Mouse (Mus musculus) layer of hippocampus, adult 18-20 months (tissue): ENCODE results near the gene Cdh20. TPM values are rescaled to one million over a fixed set of nuclear protein-coding genes. Genes with fewer than 3 reads are reported as not detected.
"Not testable (repeated sequence)": the region's sequence is repeated elsewhere in the genome, so short reads cannot be mapped to it uniquely, and the experiment has no call there.

Experiments
- DNase-seq, 2 experiments: peaks; one replicate each; pipeline ENCODE4 v3.0.0; 2022; ENCODE audit warnings: low spot score in 2 of 2
- total RNA-seq, 2 experiments: library from RNA; stranded (reverse); gene quantifications; 2 replicates each; pipeline ENCODE4 v1.2.3; 2021

The Cdh20 gene
- total RNA-seq, 2 experiments from 2014 or later: 13.0 to 13.7 TPM

- DNase-seq: peak in 1 of 2 experiments; percentile 5
These were observed 144.1 kb downstream of the Cdh20 start for GRCm38 (mm10) chr1:104912407-104912806.

DNA sequence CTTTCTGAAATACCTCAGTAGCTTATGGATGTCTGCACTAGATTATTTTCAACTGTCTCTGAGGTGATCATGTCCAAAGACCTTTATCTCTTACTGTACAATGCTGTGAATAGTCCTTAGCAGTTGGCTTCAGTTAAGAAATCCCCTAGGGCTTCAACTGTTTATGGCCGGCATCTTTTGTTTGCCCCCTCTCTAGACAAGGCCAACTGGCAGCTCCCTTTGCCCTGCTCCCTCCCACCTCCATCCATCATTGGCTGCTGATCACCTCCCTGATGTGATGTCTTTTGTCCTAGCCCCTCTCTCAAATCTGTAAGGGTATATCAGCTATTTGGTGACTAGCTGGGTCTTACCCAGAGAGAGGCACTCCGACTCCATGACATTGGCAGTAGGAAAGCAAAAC, 148.2 kb downstream of the Cdh20 start:
- DNase-seq: no peak

GRCm38 (mm10) chr1:104917307-104917836, 149.0 kb downstream of the Cdh20 start:
- DNase-seq: no peak

DNA sequence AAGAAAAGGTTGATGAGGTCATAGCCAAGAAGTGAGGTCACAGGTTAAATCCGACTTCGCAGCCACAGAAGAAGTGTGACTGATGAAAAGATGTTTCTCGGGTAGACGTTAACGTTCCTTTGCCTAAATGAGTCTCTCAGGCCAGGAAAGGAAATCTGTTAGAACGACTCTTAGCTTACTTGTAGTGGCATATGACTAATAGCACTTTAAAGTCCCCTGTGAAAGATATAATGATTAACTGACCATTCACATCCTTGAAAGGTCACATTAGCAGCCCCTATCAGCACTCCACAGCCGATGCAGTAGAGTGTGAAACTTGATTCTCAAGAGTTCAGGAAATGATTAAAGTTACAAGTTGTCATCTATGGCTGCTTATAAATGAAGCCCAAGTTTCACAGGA, 164.7 kb downstream of the Cdh20 start:
- DNase-seq: no peak

DNA sequence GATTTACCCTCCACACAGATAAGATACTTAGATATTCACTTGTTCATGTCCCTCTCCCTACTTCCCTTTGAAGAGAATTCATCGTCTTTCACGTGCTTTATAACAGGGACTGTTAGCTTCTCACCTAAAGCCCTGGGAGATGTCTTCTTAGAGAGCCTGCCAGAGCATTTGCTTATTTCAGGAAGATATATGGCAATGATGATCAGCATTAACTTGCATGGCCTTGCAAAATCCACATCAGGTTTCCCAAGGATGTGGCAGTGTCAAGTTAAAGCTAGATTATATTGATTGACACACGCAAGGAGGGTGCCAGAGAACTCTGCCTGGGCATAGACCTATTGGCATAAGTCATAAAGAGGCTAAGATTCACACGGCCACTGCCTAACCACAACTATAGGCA, 168.6 kb downstream of the Cdh20 start:
- no peak for DNase-seq

DNA sequence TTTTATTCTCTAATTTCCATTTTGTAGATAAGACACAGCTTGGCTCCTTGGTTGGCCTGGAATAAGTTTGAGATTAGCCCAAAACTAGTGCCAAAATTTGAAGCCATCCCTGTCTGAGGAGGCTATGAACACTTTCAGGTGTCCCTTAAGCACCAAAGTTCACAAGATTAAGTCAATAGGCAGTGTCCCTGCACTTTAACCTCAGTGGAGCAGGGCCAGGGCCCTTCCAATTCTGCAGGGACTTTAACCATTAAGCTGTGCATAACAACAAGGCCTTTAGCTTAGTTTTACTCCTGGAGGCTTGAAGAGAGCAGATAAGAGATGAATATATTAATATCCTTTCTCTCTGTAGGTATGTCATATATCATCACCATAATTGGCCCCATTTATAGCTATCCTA, 170.8 kb downstream of the Cdh20 start:
- no peak for DNase-seq

GRCm38 (mm10) chr1:104944470-104945109, 176.3 kb downstream of the Cdh20 start:
- peak; percentile 25 to 73 for DNase-seq

DNA sequence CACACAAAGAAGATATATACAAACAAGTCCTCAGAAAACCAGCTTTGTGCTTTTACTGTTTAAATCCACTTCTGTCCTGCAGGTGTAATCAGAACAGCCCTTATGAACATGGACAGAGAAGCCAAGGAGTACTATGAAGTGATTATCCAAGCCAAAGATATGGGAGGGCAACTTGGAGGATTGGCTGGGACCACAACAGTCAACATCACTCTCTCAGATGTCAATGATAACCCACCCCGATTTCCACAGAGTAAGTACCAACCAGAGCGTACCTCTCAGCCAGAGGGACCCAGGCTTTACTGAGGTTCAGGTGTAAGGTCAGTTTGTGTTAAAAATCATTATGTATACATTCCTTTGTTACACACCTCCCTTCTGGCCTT, 176.8 kb downstream of the Cdh20 start:
- DNase-seq: no peak

DNA sequence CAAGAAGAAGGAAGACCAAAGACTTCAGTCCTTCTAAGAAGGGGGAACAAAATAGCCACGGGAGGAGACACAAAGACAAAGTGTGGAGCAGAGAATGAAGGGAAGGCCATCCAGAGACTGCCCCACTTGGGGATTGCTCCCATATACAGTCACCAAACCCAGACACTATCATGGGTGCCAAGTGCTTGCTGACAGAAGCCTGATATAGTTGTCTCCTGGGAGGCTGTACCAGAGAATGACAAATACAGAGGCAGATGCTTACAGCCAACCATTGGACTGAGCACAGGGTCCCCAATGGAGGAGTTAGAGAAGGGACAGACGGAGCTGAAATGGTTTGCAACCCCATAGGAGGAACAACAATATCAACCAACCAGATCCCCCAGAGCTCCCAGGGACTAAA, 181.3 kb downstream of the Cdh20 start:
- not testable (repeated sequence) for DNase-seq

GRCm38 (mm10) chr1:104957046-104957445, 188.7 kb downstream of the Cdh20 start:
- peak in 1 of 2 experiments; percentile 64 for DNase-seq

- DNase-seq: no peak
These were observed 193.3 kb downstream of the Cdh20 start for GRCm38 (mm10) chr1:104961670-104962069.

- DNase-seq: no peak
These were observed 193.9 kb downstream of the Cdh20 start for GRCm38 (mm10) chr1:104962257-104962656.

GRCm38 (mm10) chr1:104979068-104979467, 210.7 kb downstream of the Cdh20 start:
- peak in 1 of 2 experiments; percentile 64 for DNase-seq

DNA sequence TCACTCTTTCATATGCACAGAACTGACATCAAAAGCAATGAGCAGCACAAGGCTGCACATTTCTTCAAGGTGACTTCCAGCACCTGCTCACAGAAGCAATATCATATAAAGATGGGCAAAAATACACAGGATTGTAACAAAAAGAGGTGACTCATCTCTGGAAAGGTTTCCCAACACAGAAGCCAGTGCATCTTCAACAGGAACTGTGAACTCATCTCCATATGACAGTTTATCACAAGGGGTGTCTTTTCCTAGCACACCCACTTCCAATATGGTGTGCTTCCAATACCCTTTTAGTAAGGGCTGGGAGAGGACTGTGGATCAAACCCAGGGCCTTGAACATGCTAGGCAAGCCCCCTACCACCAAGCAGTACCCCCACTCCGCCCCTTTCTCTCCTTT, 211.9 kb downstream of the Cdh20 start:
- DNase-seq: no peak

GRCm38 (mm10) chr1:104986222-104986973, 218.1 kb downstream of the Cdh20 start:
- peak in 1 of 2 experiments; percentile 72 for DNase-seq

- no peak for DNase-seq
These were observed 219.2 kb downstream of the Cdh20 start for GRCm38 (mm10) chr1:104987526-104987925.

GRCm38 (mm10) chr1:104992441-104992840, 224.1 kb downstream of the Cdh20 start:
- DNase-seq: no peak

GRCm38 (mm10) chr1:104993905-104994611, 225.7 kb downstream of the Cdh20 start:
- DNase-seq: no peak

- DNase-seq: no peak
These were observed 226.3 kb downstream of the Cdh20 start for GRCm38 (mm10) chr1:104994612-104994986.

DNA sequence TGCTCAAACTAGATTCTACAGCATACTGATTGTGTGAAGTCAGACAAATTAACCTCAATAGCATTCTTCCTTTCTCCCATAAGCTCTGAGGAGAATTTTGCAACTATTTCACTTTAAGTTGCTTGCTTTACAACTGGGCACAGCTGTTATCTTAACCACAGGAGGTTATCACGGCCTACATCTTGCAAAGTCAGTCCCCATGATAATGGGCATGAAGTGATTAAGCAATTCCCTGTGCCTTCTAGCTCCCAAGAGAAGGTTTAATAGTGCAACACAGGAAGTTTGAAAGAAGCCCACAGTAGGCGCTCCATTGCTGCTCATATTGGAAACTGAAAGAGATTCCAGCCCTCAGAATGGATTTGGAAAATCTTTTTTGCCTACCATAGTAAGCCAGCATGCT, 229.5 kb downstream of the Cdh20 start:
- DNase-seq: no peak

GRCm38 (mm10) chr1:105002179-105002578, 233.8 kb downstream of the Cdh20 start:
- peak in 1 of 2 experiments; percentile 36 for DNase-seq

DNA sequence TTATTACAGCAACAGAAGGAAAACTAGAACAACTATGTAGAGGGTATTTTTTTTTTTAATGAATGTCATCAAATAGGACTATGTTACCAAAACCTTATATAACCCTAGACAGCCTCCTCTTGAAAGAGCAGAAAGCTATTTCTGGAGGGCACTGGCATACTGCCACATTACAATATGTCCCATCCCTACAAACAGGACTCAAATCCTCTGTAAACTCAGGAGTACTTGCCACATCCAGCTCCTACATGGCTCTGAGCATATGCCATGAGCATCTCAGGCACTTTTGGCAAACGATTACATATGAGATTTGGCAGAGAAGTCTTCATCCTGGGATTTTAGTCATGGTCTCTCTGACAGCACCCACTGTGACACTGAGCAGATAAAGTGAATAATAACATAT, 235.5 kb downstream of the Cdh20 start:
- DNase-seq: peak in 1 of 2 experiments; percentile 39
